Mouse (Mus musculus) Patski (cell line): Measurements from ENCODE around the gene Cd5. TPM values are rescaled to one million over a fixed set of nuclear protein-coding genes. Genes with fewer than 3 reads are reported as not detected.

Source experiments
- ATAC-seq: fragments of 100-300 bp; one replicate; pipeline ENCODE4 v1.8.0; 2021
- CTCF ChIA-PET: fragments of 350-600 bp; sonication (Branson Sonifier 250); formaldehyde crosslinking; loops from one replicate; lab custom pipeline; 2022; ENCODE audit warnings: inconsistent platforms; lab: Charles Lee
- POLR2A ChIA-PET: fragments of 350-600 bp; sonication (Branson Sonifier 250); formaldehyde crosslinking; loops from one replicate; lab custom pipeline; 2022; ENCODE audit warnings: antibody characterized with exemption, inconsistent platforms; lab: Charles Lee
- DNase-seq: peaks from one replicate; pipeline ENCODE4 v3.0.0-alpha.2; 2011; ENCODE audit warnings: low read depth, low spot score
- H3K27me3 ChIP-seq: fragments of 371-371 bp; one replicate; pipeline ENCODE4 v1.5.1; 2021
- CTCF ChIP-seq: fragments of 100-300 bp; IDR thresholded peaks from one replicate; pipeline ENCODE4 v1.5.1; 2021
- in situ Hi-C: fragments of 300-500 bp; cut with MboI; formaldehyde crosslinking; loops from 3 replicates; pipeline ENCODE4 v1.11.1; 2018; ENCODE audit warnings: low pct_unique_long_range_greater_than_20kb, mixed read lengths
- polyA plus RNA-seq: library from polyadenylated mRNA; unstranded; gene quantifications from one replicate; pipeline ENCODE4 v1.2.3, GENCODE M21; 2021

The Cd5 gene
- polyA plus RNA-seq, 1 experiment from 2014 or later, result not detected

GRCm38 (mm10) chr19:10688537-10689352 is 50.1 kb downstream of the Cd5 start, which contains the start of gene Vps37c:
Gene Vps37c (plus strand): TSS chr19:10688735.
- ATAC-seq, result peak; percentile 70
- ChIA-PET CTCF (interaction anchor here (1.3 to 16.3 kb wide), 2 partner anchors 10 to 21 kb away, joined by 5 to 229 read pairs; partner anchors contain the start of gene Pga5), POLR2A (interaction anchor here (1.5 to 1.6 kb wide), 2 partner anchors 17 to 21 kb away, joined by 3 to 5 read pairs; no protein-coding TSS in a partner anchor)
- H3K27me3 ChIP-seq, result no peaks in the 10 kb centered on the region
- DNase-seq, result peak; percentile 71
- no peak for TF ChIP-seq CTCF
- in situ Hi-C loops, result no loop called here

DNA sequence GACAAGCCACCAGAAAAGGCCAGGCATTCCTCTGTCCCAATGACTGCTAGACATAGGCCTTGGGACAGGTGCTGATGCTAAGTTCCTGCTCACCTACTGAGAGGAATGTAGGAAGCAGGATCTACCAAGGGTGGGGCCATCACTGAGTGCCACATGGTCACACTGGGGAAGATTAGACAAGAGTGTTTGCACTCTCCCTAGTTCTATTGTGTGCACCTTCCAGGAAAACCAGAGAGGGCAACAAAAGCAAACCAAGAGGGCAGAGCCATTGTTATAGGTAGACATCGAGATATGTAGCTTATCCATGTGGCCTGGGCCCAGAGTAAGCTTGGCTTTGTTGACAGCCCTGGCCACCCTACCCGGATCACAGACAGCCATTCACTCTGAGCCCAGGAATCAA is 53.1 kb downstream of the Cd5 start:
- no peak for ATAC-seq
- no peak for TF ChIP-seq CTCF

DNA sequence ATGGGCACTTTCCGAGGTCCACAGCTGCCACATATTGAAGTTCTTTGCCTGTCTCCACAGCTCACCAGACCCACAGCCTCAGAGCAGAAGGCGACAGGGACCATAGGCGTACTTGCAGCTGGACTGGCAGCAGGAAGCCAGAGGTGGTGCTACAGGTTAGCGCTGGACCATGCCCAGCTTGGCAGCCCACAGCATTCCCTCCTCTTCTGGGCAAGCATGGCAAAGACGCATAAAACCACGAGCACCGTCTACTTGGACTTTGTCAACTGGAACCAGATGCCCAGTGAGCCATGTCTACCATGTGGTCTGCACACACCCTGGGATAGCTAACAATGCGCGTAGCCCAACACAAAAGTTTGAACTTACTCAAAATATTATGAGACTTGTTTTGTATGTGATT is 53.7 kb downstream of the Cd5 start:
- POLR2A ChIA-PET, result no interaction called here
- ATAC-seq (no peak), DNase-seq (no peak)
- TF ChIP-seq CTCF, result peak; percentile 37
- CTCF ChIA-PET, result interaction anchor here (1.2 to 16.3 kb wide), 3 partner anchors 24 to 183 kb away, joined by 3 to 229 read pairs (median 3); no protein-coding TSS in a partner anchor
- in situ Hi-C loops, result no loop called here
- H3K27me3 ChIP-seq, result no peaks in the 10 kb centered on the region

More for the DNA sequence above, 53.1 kb downstream of the Cd5 start:
- no peaks in the 10 kb centered on the region for H3K27me3 ChIP-seq
- in situ Hi-C loops, result no loop called here
- no peak for DNase-seq
- ChIA-PET CTCF (interaction anchor here (1.2 to 16.3 kb wide), 2 partner anchors 24 to 182 kb away, joined by 3 to 229 read pairs; no protein-coding TSS in a partner anchor), POLR2A (no interaction called here)

- in situ Hi-C loops, result no loop called here
- ATAC-seq, result no peak
- CTCF ChIA-PET, result interaction anchor here (1.0 to 16.3 kb wide), 4 partner anchors 9 to 215 kb away, joined by 3 to 229 read pairs (median 4); no protein-coding TSS in a partner anchor
Observed at GRCm38 (mm10) chr19:10681571-10681970, 57.2 kb downstream of the Cd5 start.

GRCm38 (mm10) chr19:10678772-10679067 is 60.1 kb downstream of the Cd5 start:
- CTCF ChIA-PET, result interaction anchor here (1.2 to 16.3 kb wide), 9 partner anchors 9 to 229 kb away, joined by 3 to 229 read pairs (median 4); partner anchors contain the start of genes Prpf19 and Vps37c
- no peaks in the 10 kb centered on the region for H3K27me3 ChIP-seq
- ATAC-seq, result no peak
- POLR2A ChIA-PET, result interaction anchor here (0.6 to 2.3 kb wide), 2 partner anchors 30 to 308 kb away, joined by 4 to 12 read pairs; no protein-coding TSS in a partner anchor
- in situ Hi-C loops, result no loop called here
- TF ChIP-seq CTCF, result no peak
- DNase-seq, result no peak

More at GRCm38 (mm10) chr19:10681571-10681970, 57.2 kb downstream of the Cd5 start:
- no peak for DNase-seq
- POLR2A ChIA-PET, result interaction anchor here (1.1 kb wide), 1 partner anchor 28 kb away, joined by 3 read pairs; no protein-coding TSS in a partner anchor
- no peaks in the 10 kb centered on the region for H3K27me3 ChIP-seq
- TF ChIP-seq CTCF, result peak; percentile 38

- H3K27me3 ChIP-seq, result no peaks in the 10 kb centered on the region
- ATAC-seq, result no peak
- POLR2A ChIA-PET, result interaction anchor here (0.6 to 2.3 kb wide), 2 partner anchors 30 to 309 kb away, joined by 4 to 12 read pairs; no protein-coding TSS in a partner anchor
- in situ Hi-C loops, result no loop called here
- TF ChIP-seq CTCF, result peak; percentile 86
- CTCF ChIA-PET, result interaction anchor here (0.6 to 16.3 kb wide), 11 partner anchors 9 to 230 kb away, joined by 3 to 229 read pairs (median 4); partner anchors contain the start of genes Prpf19 and Vps37c
- DNase-seq, result peak; percentile 57
Observed at GRCm38 (mm10) chr19:10677915-10678771, 60.7 kb downstream of the Cd5 start, which contains the start of gene Pga5. Gene Pga5 (minus strand): TSS chr19:10678071.

GRCm38 (mm10) chr19:10676656-10677055 is 62.1 kb downstream of the Cd5 start:
- ChIA-PET CTCF (interaction anchor here (1.1 to 16.3 kb wide), 4 partner anchors 12 to 303 kb away, joined by 3 to 229 read pairs (median 8); no protein-coding TSS in a partner anchor), POLR2A (no interaction called here)
- H3K27me3 ChIP-seq, result no peaks in the 10 kb centered on the region
- no peak for ATAC-seq
- TF ChIP-seq CTCF, result no peak
- in situ Hi-C loops, result no loop called here
- no peak for DNase-seq

GRCm38 (mm10) chr19:10673275-10673674 is 65.5 kb downstream of the Cd5 start:
- in situ Hi-C loops, result no loop called here
- no peak for TF ChIP-seq CTCF
- POLR2A ChIA-PET, result interaction anchor here (0.6 kb wide), 1 partner anchor 236 kb away, joined by 3 read pairs; no protein-coding TSS in a partner anchor

DNA sequence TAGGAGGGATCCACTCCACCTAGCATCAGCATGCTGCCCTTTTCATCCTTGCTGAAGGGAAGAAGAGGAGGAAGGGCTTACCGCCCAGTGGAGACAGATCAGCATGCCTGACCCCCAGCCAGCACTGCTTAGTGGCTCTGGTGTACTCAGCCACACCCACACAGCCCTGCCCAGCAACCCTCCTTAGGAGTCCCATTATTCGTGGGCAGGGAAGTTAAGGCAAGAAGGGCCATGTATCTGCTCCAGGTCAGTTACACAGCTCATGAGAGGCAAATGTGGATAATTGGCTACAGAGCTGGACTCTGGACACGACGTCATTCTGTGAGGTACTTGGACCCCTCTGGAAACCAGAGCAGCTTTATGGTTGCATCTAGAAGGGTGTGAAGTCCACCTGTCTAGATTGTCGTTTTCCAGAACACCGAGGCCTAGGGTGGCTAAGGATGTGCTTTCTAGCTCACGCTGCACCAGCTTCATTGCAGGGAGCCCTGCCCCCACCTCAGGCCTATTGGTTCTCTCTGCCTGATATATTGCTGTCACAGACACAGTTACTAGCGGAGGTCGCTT is 66.9 kb downstream of the Cd5 start:
- ChIA-PET POLR2A (no interaction called here), CTCF (interaction anchor here (1.3 to 1.7 kb wide), 2 partner anchors 10 kb away, joined by 3 to 4 read pairs; no protein-coding TSS in a partner anchor)
- H3K27me3 ChIP-seq, result no peaks in the 10 kb centered on the region
- ATAC-seq (no peak), DNase-seq (no peak)
- in situ Hi-C loops, result no loop called here
- TF ChIP-seq CTCF, result no peak

More at GRCm38 (mm10) chr19:10673275-10673674, 65.5 kb downstream of the Cd5 start:
- DNase-seq (no peak), ATAC-seq (no peak)
- no peaks in the 10 kb centered on the region for H3K27me3 ChIP-seq
- CTCF ChIA-PET, result interaction anchor here (1.3 to 16.3 kb wide), 3 partner anchors 9 to 36 kb away, joined by 3 to 229 read pairs (median 4); no protein-coding TSS in a partner anchor
